Mouse (Mus musculus): ENCODE data around the gene Btla. TPM values are rescaled to one million over a fixed set of nuclear protein-coding genes. Genes with fewer than 3 reads are reported as not detected.

The Btla gene
- polyA plus RNA-seq, 1 experiment from 2014 or later = 0.45 TPM

- H3K36me3 ChIP-seq = no peaks in the 10 kb centered on the region
- no peak for ATAC-seq (ENCODE audit: insufficient number of reproducible peaks, insufficient read depth, low FRiP score, low TSS enrichment)
- H3K9ac ChIP-seq = no peak overlapping the region
- H3K9me3 ChIP-seq = no peaks in the 10 kb centered on the region
- H3K4me1 ChIP-seq = no peaks in the 10 kb centered on the region
- no peak overlapping the region for H3K27ac ChIP-seq
- no peaks in the 10 kb centered on the region for H3K27me3 ChIP-seq
- no peak overlapping the region for H3K4me2 ChIP-seq (replicated peaks)
- no peak overlapping the region for H3K4me3 ChIP-seq
Observed at GRCm38 (mm10) chr16:45262051-45262450, 37.9 kb downstream of the Btla start.

- Histone ChIP-seq H3K4me3 (no peak overlapping the region), H3K4me2 (replicated peaks) (no peak overlapping the region), H3K9me3 (no peaks in the 10 kb centered on the region), H3K36me3 (no peaks in the 10 kb centered on the region), H3K9ac (no peak overlapping the region), H3K27ac (no peak overlapping the region), H3K27me3 (no peaks in the 10 kb centered on the region), H3K4me1 (no peaks in the 10 kb centered on the region)
- no peak for ATAC-seq (ENCODE audit: insufficient number of reproducible peaks, insufficient read depth, low FRiP score, low TSS enrichment)
- whole genome bisulfite sequencing = 74% methylated on average over 2 of the region's 2 CpGs
Observed at GRCm38 (mm10) chr16:45269886-45270285, 45.8 kb downstream of the Btla start.

GRCm38 (mm10) chr16:45283093-45283492 lies 59.0 kb downstream of the Btla start:
- no peak for ATAC-seq (ENCODE audit: insufficient number of reproducible peaks, insufficient read depth, low FRiP score, low TSS enrichment)
- H3K9me3 ChIP-seq = no peaks in the 10 kb centered on the region
- no peak overlapping the region for H3K9ac ChIP-seq
- no peak overlapping the region for H3K27ac ChIP-seq
- H3K36me3 ChIP-seq = no peaks in the 10 kb centered on the region
- H3K4me2 ChIP-seq (replicated peaks) = no peak overlapping the region
- H3K4me1 ChIP-seq = no peaks in the 10 kb centered on the region
- H3K27me3 ChIP-seq = no peaks in the 10 kb centered on the region
- H3K4me3 ChIP-seq = no peak overlapping the region
- WGBS = 56% methylated on average over 1 of the region's 1 CpGs

- H3K27ac ChIP-seq = no peak overlapping the region
- 76% methylated on average over 3 of the region's 3 CpGs for WGBS
- no peaks in the 10 kb centered on the region for H3K4me1 ChIP-seq
- no peaks in the 10 kb centered on the region for H3K27me3 ChIP-seq
- no peaks in the 10 kb centered on the region for H3K36me3 ChIP-seq
- H3K4me2 ChIP-seq (replicated peaks) = no peak overlapping the region
- H3K9me3 ChIP-seq = no peaks in the 10 kb centered on the region
- no peak overlapping the region for H3K4me3 ChIP-seq
- H3K9ac ChIP-seq = no peak overlapping the region
- no peak for ATAC-seq (ENCODE audit: insufficient number of reproducible peaks, insufficient read depth, low FRiP score, low TSS enrichment)
Observed at GRCm38 (mm10) chr16:45297806-45298205, 73.7 kb downstream of the Btla start.

Other genes starting within 250 kb of the Btla start
- gene Ccdc80, start 130.9 kb upstream of the Btla start, polyA plus RNA-seq (2016; fragmentation: Nextera tagmentation; extraction: Ambion mirVana) = 38.7 and 49.6 TPM in 2 replicates
- gene Slc35a5, start 65.6 kb upstream of the Btla start, polyA plus RNA-seq (2016; fragmentation: Nextera tagmentation; extraction: Ambion mirVana) = 13.9 and 15.4 TPM in 2 replicates
- 36.0 and 36.5 TPM in 2 replicates for gene Atg3, start 65.5 kb upstream of the Btla start, polyA plus RNA-seq (2016; fragmentation: Nextera tagmentation; extraction: Ambion mirVana)
- gene Cd200, start 184.7 kb downstream of the Btla start, polyA plus RNA-seq (2016; fragmentation: Nextera tagmentation; extraction: Ambion mirVana) = 27.2 and 28.4 TPM in 2 replicates

All from embryonic facial prominence, embryonic 12.5 days (tissue).